Mouse (Mus musculus) left cerebral cortex, adult 2 months (tissue): ENCODE measurements at regions not wholly inside any gene's neighbourhood (a gene's known extent, or its start where the extent isn't known, plus 50 kb on each side); places are given as distances from the start of the nearest gene placed in this dataset.

ENCODE experiments used
- DNase-seq, 2 experiments: peaks; one replicate each; pipeline ENCODE4 v3.0.0; 2021 to 2022; ENCODE audit warnings: low spot score in 2 of 2, mixed read lengths in 1 of 2; ENCODE audit errors: extremely low spot score in 1 of 2
- H3K27ac ChIP-seq: fragments of 200-600 bp; 2 replicates; pipeline ENCODE4 v1.8.1; 2022
- H3K4me3 ChIP-seq: fragments of 200-600 bp; 2 replicates; pipeline ENCODE4 v1.8.1; 2022
- CTCF ChIP-seq: fragments of 200-600 bp; IDR thresholded peaks from 2 replicates; pipeline ENCODE4 v1.8.1; 2022; ENCODE audit warnings: antibody characterized with exemption, mild to moderate bottlenecking, moderate library complexity
- intact Hi-C: fragments of 180-260 bp; cut with DNase I; formaldehyde crosslinking; loops from one replicate; pipeline ENCODE4 v1.15.1; 2025

DNA sequence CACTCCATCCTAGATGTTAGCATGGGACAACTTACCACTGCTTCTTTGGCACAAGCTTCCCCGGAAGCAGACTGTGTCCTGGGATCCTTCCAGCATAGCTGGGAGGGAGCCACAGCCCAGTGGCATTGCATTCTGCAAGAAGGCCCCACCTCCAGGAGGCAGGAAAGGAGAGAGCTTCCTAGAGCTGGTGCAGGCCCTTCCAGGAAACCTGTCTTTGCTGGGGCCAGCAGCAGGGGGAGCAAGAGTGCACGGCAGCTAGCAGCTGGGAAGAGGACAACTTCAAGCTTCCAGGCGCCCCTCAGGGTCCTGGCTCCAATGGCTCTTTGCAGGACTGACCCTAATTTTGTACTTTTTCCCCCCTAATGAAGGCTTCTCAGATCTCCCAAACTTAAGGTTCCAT, 115.4 kb upstream of the Sorcs3 start:
- DNase-seq = peak; percentile 41 to 73
- intact Hi-C loops = no loop called here
- no peak overlapping the region for H3K27ac ChIP-seq
- no peak overlapping the region for H3K4me3 ChIP-seq
- peak; percentile 69 for TF ChIP-seq CTCF

DNA sequence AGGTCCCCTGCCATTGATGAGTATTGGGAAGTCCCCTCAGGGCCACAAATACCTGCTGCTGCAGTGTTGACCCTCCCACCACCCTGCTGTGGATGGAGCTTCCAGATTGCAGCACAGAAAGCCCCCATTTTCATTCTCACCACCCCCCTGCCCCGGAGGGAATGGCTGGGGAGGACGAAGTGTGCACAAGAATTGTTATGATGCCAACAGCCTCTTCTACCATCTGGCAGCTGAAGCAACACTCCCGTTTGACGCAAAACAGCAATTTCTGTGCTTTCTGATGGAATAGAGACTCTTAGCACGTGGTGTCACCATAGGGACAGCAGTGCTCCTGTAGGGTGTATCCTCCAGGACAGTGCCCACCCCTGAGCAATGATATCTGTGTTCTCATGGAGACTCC, 108.5 kb upstream of the Sorcs3 start:
- peak; percentile 22 to 49 for DNase-seq
- peak overlapping the region; percentile 71; the same call in 1 of the 2 replicates for H3K27ac ChIP-seq
- no peak overlapping the region for H3K4me3 ChIP-seq
- intact Hi-C loops = loop anchor here (1.0 to 5.0 kb wide), 2 partner anchors 70 to 75 kb away; no protein-coding TSS in a partner anchor
- no peak for TF ChIP-seq CTCF

DNA sequence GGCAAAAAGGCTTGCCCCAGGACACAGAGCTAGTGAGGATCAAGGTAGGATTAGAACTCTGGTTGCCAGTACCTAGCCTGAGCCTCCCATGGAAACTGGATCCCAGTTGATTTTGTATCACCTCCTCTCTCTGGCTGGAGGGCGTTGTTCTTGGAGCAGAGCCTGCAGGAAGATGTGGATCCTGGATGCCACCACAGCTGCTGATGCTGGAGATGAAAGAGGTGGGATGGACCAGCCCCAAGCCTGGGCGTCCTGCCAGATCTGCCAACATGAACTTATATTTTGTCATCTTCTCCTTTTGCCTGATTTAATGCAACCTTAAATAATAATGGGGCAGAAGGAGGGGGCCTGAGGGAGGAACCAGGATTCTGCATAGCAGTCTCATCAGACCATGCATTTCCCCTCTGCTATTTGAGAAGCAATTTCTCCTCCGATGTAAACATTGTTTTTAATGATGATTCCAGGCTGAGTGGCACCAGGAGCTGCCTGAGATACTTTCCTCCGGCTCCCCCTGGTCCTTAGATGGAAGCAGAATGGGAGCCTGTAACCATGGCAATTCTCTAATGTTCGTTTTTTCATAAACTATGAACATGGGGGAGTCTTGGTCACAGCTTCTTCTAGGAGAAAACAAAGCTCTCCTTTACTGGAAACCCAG, 107.8 kb upstream of the Sorcs3 start:
- TF ChIP-seq CTCF = no peak
- intact Hi-C loops = loop anchor here (1.0 to 5.0 kb wide), 4 partner anchors 25 to 109 kb away; partner anchors contain the start of gene Sorcs3
- peak; percentile 70 to 74 for DNase-seq
- no peak overlapping the region for H3K4me3 ChIP-seq
- peak overlapping the region; percentile 71 for H3K27ac ChIP-seq

DNA sequence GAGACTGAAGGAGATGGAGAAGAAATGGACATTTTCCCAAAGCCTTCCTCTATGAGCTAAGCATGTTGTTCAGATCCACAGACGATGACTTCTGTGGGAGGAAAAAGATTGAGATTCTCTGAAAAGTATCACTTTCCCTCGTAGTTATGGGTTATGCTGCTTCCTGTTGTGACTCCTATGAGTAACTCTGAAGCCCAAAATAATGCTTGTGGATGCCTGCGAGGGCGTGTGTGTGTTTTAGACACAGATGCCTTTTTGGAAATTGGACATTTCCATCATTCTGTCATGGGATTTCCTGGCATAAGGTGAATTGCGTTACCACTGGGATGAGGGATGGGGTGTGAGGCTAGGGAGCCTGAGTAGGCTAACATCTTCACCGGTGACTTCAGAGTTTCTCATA, 104.8 kb upstream of the Sorcs3 start:
- TF ChIP-seq CTCF = no peak
- intact Hi-C loops = no loop called here
- no peak overlapping the region for H3K27ac ChIP-seq
- peak in 1 of 2 experiments; percentile 19 for DNase-seq
- H3K4me3 ChIP-seq = no peak overlapping the region

DNA sequence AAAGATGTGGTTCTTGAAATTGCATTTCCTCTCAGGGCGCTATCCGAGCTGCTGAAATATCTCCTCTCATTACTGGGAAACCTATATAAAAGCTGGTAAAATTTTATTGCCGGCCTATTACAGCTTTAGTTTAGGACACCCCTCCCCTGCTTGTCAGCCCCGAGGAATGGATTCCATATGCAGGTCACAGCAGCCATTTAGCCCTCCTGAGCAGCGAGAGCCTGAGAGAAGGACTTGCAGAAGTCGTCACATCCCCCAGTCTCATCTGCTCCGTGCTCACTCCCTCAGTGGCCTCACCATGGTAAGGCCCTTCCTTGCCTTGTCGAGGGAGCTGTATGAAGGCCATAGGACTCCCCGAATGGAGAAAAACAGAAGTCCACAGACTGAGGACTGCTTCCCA, 90.7 kb upstream of the Sorcs3 start:
- TF ChIP-seq CTCF = no peak

DNA sequence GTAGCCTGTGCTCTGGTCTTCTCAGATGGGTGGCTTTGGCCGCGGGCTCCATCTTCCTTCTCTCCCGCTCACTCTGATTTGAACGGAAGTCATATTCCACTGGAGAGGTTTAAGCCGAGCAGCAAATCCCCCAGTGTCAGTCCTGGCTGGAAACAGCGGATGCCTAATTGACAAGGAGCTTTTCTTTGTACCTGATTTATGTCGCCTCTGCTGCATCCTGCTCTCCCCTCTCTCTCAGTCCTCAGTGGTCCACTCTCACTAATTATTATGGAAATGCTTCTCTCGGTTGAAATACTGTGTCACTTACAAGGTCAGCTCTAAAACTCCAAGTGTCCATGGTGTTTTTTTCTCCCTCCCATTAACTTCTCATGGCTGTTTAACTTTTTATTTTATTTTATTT, 90.1 kb upstream of the Sorcs3 start:
- intact Hi-C loops = no loop called here
- no peak for DNase-seq
- Histone ChIP-seq H3K4me3 (no peak overlapping the region), H3K27ac (no peak overlapping the region)
- TF ChIP-seq CTCF = no peak

More for the DNA sequence above, 90.7 kb upstream of the Sorcs3 start:
- Histone ChIP-seq H3K4me3 (no peak overlapping the region), H3K27ac (no peak overlapping the region)
- DNase-seq = no peak
- intact Hi-C loops = no loop called here

DNA sequence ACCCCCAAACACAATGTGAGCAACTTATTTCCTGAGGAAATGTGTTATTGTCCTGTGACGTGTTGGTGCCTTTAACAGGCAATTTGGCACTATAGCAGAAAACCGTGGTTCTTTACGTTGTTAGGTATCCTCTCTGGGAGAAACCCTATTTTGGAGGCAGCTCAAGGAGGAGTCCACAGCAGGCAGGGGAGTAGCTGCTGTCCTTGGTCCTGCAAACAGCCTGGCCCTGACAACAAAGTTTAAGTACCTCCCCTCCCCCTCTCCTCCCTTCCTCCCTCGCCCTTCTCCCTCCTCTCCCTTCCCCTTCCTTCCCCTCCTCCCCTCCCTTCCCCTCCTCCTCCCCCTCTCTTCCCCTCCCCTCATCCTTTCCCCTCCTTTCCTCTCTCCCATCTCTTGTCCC, 89.1 kb upstream of the Sorcs3 start:
- Histone ChIP-seq H3K27ac (no peak overlapping the region), H3K4me3 (no peak overlapping the region)
- DNase-seq = no peak
- TF ChIP-seq CTCF = no peak
- intact Hi-C loops = no loop called here

DNA sequence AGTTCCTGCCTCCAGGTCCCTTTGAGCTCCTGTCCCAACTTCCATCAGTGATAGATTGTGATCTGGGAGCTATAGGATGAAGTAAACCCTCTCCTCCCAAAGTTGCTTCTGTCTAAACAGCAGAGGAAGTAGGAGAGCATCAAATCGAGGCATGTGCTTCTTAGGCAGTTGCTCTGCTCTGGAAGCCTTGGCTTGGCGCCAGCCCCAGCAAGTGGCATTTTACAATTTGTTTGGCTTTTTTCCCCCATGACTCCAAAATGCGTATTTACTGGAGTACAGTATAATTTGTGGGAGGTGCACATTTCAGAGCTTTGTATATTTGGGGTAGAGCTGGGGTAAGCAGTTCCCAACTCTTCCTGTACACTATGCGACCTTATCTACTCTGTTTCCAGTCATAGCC, 88.2 kb upstream of the Sorcs3 start:
- intact Hi-C loops = no loop called here
- H3K27ac ChIP-seq = no peak overlapping the region
- no peak for DNase-seq
- no peak for TF ChIP-seq CTCF
- H3K4me3 ChIP-seq = no peak overlapping the region

DNA sequence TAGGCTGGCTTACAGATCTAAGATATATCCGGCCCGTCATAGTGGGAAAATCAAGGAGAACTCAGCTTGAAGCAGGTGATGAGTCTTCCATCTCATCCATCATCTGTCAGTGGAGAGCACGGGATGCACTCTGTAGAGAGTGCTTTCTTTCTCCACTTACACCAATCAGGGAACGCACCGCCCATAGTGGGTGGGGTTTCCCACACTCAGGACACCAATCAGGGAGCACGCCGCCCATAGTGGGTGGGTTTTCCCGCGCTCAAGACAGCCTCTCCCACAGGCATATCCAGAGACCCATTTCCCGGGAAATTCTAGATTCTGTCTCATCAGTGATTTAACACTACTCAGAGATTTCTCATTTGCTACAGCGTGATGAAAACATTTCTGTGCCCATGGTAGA, 83.5 kb upstream of the Sorcs3 start:
- Histone ChIP-seq H3K4me3 (no peak overlapping the region), H3K27ac (no peak overlapping the region)
- TF ChIP-seq CTCF = no peak
- intact Hi-C loops = no loop called here
- DNase-seq = no peak

DNA sequence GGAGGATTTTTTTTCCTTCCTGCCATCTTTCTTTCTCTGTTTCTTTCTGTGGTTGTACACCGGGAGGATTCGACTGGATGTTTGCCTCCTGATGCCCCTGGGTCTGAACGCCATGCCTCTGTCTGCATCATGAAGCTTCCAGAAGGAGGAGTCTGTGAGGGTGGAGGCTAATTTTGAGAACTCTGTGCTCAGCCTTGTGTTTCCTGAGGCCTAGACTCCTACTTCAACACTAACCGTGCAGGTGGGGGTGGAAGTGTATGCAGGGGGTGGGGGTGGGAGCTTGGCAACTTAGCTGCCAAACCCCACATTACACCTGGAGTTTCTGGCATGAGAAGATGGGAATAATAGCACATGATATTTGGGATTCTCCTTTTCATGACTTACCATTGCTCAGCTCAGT, 82.0 kb upstream of the Sorcs3 start:
- no peak for DNase-seq
- Histone ChIP-seq H3K27ac (no peak overlapping the region), H3K4me3 (no peak overlapping the region)
- no peak for TF ChIP-seq CTCF
- intact Hi-C loops = loop anchor here (1.0 kb wide), 1 partner anchor 25 kb away; no protein-coding TSS in a partner anchor

DNA sequence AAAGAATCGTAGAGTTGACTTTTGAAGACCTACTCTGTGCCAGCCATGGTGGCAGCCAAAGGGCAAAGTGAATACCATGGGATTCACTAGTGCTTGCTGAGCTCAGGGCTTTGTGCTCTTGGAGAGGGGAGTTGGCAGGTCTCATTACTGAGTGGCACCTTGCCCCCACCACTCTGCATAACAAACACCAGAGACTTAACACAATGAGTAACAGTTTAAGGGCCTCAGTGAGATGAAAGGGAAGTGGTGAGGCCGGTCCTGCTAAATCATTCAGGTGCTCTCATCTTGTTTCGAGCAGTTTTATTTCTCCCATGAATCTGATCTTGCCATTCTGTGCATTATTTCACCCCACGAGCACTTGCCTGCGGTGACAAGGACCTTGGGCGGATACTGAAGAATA, 80.1 kb upstream of the Sorcs3 start:
- DNase-seq = no peak
- Histone ChIP-seq H3K4me3 (no peak overlapping the region), H3K27ac (no peak overlapping the region)
- intact Hi-C loops = no loop called here
- no peak for TF ChIP-seq CTCF

DNA sequence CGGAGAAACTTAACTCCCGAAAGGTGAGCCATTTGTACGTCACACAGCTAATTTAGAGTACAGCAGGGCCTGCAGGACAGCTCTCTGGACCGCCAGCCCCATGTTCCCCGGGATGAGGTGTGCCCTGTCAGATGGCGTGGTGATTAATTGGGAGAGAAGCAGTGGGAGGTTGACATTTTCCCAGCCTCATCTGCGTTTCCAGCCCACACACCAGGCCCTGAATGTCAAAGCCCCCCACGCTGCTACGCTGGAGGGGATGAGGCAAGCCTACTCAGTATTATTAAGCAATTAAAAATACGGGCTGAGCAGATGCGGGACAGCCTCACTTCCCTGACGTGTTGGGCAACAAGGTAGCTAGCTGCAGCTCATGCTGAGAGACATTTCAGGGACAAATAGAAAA, 77.7 kb upstream of the Sorcs3 start:
- DNase-seq = peak; percentile 15 to 40

DNA sequence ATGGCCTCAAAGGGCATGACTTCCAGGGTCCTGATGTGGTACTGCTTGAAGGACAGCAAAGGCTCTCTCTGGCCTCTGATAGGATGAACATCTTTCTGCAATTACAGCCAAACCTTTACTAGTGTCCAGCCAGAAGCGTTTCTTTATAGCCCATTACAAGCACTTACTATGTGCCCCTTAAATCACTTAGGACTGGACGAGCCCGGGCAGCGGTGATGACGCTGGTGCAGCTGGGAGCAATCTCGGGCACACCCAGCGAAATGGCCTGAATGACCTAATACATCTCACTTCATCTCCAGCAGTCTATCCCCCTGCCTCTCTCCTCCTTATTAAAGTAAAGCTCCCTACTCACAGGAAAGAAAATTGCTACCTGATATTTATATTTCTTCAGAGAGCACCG, 69.6 kb upstream of the Sorcs3 start:
- Histone ChIP-seq H3K27ac (no peak overlapping the region), H3K4me3 (no peak overlapping the region)
- no peak for TF ChIP-seq CTCF
- no peak for DNase-seq
- intact Hi-C loops = no loop called here

More for the DNA sequence above, 77.7 kb upstream of the Sorcs3 start:
- no peak for TF ChIP-seq CTCF
- H3K27ac ChIP-seq = no peak overlapping the region
- intact Hi-C loops = no loop called here
- H3K4me3 ChIP-seq = no peak overlapping the region
